Mouse (Mus musculus): Measurements from ENCODE around the gene Ifi35. TPM values are rescaled to one million over a fixed set of nuclear protein-coding genes. Genes with fewer than 3 reads are reported as not detected.
"Not testable (repeated sequence)": the region's sequence is repeated elsewhere in the genome, so short reads cannot be mapped to it uniquely, and the experiment has no call there.

The Ifi35 gene
- polyA plus RNA-seq, 1 experiment from 2014 or later = 2.4 TPM

GRCm38 (mm10) chr11:101442127-101442693, 6.0 kb upstream of the Ifi35 start, which contains the start of gene Rpl27:
Rpl27 (plus strand) TSS chr11:101442298.
- ATAC-seq (ENCODE audit: insufficient read depth, low FRiP score, low TSS enrichment) (peak; percentile 96), DNase-seq (ENCODE audit: low spot score) (peak; percentile 98)
- H3K27me3 ChIP-seq (ENCODE audit: control insufficient read depth, insufficient read depth, low read length) = no peaks in the 10 kb centered on the region
- peaks cover 15% of the 10 kb centered on the region for H3K36me3 ChIP-seq (ENCODE audit: control insufficient read depth, insufficient read depth, low read length)
- H3K4me2 ChIP-seq (ENCODE audit: low read depth) = peak within 1 kb of the TSS; percentile 99
- H3K27ac ChIP-seq (ENCODE audit: low read depth, low read length) = peak within 1 kb of the TSS; percentile 90
- H3K4me3 ChIP-seq (ENCODE audit: low read depth, low read length) = peak within 1 kb of the TSS; percentile 92
- H3K4me1 ChIP-seq (ENCODE audit: control insufficient read depth, insufficient read depth, low read length) = peaks cover 3% of the 10 kb centered on the region; the same call in 1 of the 2 replicates
- peak within 1 kb of the TSS; percentile 96 for H3K9ac ChIP-seq (ENCODE audit: low read length)
- WGBS = under 1% methylated on average over 42 of the region's 42 CpGs
- H3K9me3 ChIP-seq (ENCODE audit: control insufficient read depth, low read length) = no peaks in the 10 kb centered on the region

GRCm38 (mm10) chr11:101442760-101443159, 5.4 kb upstream of the Ifi35 start:
- Histone ChIP-seq H3K27ac (ENCODE audit: low read depth, low read length) (peak overlapping the region; percentile 90), H3K27me3 (ENCODE audit: control insufficient read depth, insufficient read depth, low read length) (no peaks in the 10 kb centered on the region), H3K9me3 (ENCODE audit: control insufficient read depth, low read length) (no peaks in the 10 kb centered on the region), H3K9ac (ENCODE audit: low read length) (peak overlapping the region; percentile 96), H3K4me1 (ENCODE audit: control insufficient read depth, insufficient read depth, low read length) (peaks cover 3% of the 10 kb centered on the region; the same call in 1 of the 2 replicates), H3K36me3 (ENCODE audit: control insufficient read depth, insufficient read depth, low read length) (peaks cover 15% of the 10 kb centered on the region), H3K4me2 (ENCODE audit: low read depth) (peak overlapping the region; percentile 99), H3K4me3 (ENCODE audit: low read depth, low read length) (peak overlapping the region; percentile 92)
- DNase-seq (ENCODE audit: low spot score) (no peak), ATAC-seq (ENCODE audit: insufficient read depth, low FRiP score, low TSS enrichment) (peak; percentile 9; the same call in 1 of the 2 replicates)
- WGBS = under 1% methylated on average over 14 of the region's 14 CpGs

GRCm38 (mm10) chr11:101446319-101446718, 1.9 kb upstream of the Ifi35 start:
- no peak overlapping the region for H3K4me2 ChIP-seq (ENCODE audit: low read depth)
- WGBS = 88% methylated on average over 1 of the region's 1 CpGs
- H3K9ac ChIP-seq (ENCODE audit: low read length) = no peak overlapping the region
- H3K36me3 ChIP-seq (ENCODE audit: control insufficient read depth, insufficient read depth, low read length) = peaks cover 15% of the 10 kb centered on the region
- ATAC-seq (ENCODE audit: insufficient read depth, low FRiP score, low TSS enrichment) = no peak
- peaks cover 3% of the 10 kb centered on the region; the same call in 1 of the 2 replicates for H3K4me1 ChIP-seq (ENCODE audit: control insufficient read depth, insufficient read depth, low read length)
- no peak overlapping the region for H3K4me3 ChIP-seq (ENCODE audit: low read depth, low read length)
- H3K27me3 ChIP-seq (ENCODE audit: control insufficient read depth, insufficient read depth, low read length) = no peaks in the 10 kb centered on the region
- no peak overlapping the region for H3K27ac ChIP-seq (ENCODE audit: low read depth, low read length)
- no peaks in the 10 kb centered on the region for H3K9me3 ChIP-seq (ENCODE audit: control insufficient read depth, low read length)
- DNase-seq (ENCODE audit: low spot score) = no peak

DNA sequence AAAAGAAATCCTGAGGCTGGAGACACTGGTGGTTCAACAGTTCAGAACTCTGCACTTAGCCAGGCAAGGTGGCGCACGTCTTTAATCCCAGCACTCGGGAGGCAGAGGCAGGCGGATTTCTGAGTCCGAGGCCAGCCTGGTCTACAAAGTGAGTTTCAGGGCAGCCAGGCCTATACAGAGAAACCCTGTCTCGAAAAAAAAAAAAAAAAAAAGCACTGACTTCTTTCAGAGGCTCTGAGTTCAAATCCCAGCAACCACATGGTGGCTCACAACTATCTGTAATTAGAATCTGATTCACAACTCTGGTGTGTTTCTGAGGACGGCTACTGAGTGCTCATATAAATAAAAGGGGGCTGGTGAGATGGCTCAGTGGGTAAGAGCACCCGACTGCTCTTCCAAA, 1.3 kb upstream of the Ifi35 start:
- H3K4me1 ChIP-seq (ENCODE audit: control insufficient read depth, insufficient read depth, low read length); H3K9ac ChIP-seq (ENCODE audit: low read length); H3K9me3 ChIP-seq (ENCODE audit: control insufficient read depth, low read length); H3K4me3 ChIP-seq (ENCODE audit: low read depth, low read length); H3K4me2 ChIP-seq (ENCODE audit: low read depth); H3K27ac ChIP-seq (ENCODE audit: low read depth, low read length); DNase-seq (ENCODE audit: low spot score); H3K27me3 ChIP-seq (ENCODE audit: control insufficient read depth, insufficient read depth, low read length); ATAC-seq (ENCODE audit: insufficient read depth, low FRiP score, low TSS enrichment): not testable (repeated sequence)
- H3K36me3 ChIP-seq (ENCODE audit: control insufficient read depth, insufficient read depth, low read length) = peaks cover 15% of the 10 kb centered on the region
- 94% methylated on average over 8 of the region's 8 CpGs for WGBS

DNA sequence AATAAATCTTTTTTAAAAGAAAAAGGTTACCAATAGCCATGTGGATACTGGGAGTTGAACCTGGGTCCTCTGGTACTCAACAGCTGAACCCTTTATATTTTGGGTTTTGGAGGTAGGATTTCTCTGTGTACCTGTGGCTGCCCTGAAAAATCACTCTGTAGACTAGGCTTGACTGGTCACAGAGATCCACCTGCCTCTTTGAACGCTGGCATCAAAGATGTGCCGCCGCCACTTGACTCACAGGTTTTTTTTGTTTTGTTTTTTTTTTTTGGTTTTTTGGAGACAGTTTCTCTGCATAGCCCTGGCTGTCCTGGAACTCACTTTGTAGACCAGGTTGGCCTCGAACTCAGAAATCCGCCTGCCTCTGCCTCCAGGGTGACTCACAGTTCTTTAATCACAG, 421 bp upstream of the Ifi35 start:
- no peak overlapping the region for H3K9ac ChIP-seq (ENCODE audit: low read length)
- H3K9me3 ChIP-seq (ENCODE audit: control insufficient read depth, low read length) = no peaks in the 10 kb centered on the region
- ATAC-seq (ENCODE audit: insufficient read depth, low FRiP score, low TSS enrichment) (no peak), DNase-seq (ENCODE audit: low spot score) (no peak)
- no peaks in the 10 kb centered on the region for H3K27me3 ChIP-seq (ENCODE audit: control insufficient read depth, insufficient read depth, low read length)
- H3K4me1 ChIP-seq (ENCODE audit: control insufficient read depth, insufficient read depth, low read length) = peaks cover 3% of the 10 kb centered on the region; the same call in 1 of the 2 replicates
- no peak overlapping the region for H3K4me3 ChIP-seq (ENCODE audit: low read depth, low read length)
- WGBS = 91% methylated on average over 5 of the region's 5 CpGs
- no peak overlapping the region for H3K4me2 ChIP-seq (ENCODE audit: low read depth)
- H3K27ac ChIP-seq (ENCODE audit: low read depth, low read length) = no peak overlapping the region
- H3K36me3 ChIP-seq (ENCODE audit: control insufficient read depth, insufficient read depth, low read length) = peaks cover 15% of the 10 kb centered on the region

GRCm38 (mm10) chr11:101448899-101449298, 692 bp downstream of the Ifi35 start:
- H3K4me2 ChIP-seq (ENCODE audit: low read depth) = 0 out of 2 replicates have a peak overlapping the region, but pooled peaks have one; percentile 9
- H3K9me3 ChIP-seq (ENCODE audit: control insufficient read depth, low read length) = no peaks in the 10 kb centered on the region
- no peak overlapping the region for H3K9ac ChIP-seq (ENCODE audit: low read length)
- no peak overlapping the region for H3K4me3 ChIP-seq (ENCODE audit: low read depth, low read length)
- no peaks in the 10 kb centered on the region for H3K27me3 ChIP-seq (ENCODE audit: control insufficient read depth, insufficient read depth, low read length)
- H3K4me1 ChIP-seq (ENCODE audit: control insufficient read depth, insufficient read depth, low read length) = peaks cover under 1% of the 10 kb centered on the region; the same call in 1 of the 2 replicates
- H3K36me3 ChIP-seq (ENCODE audit: control insufficient read depth, insufficient read depth, low read length) = peaks cover 11% of the 10 kb centered on the region
- no peak overlapping the region for H3K27ac ChIP-seq (ENCODE audit: low read depth, low read length)
- 83% methylated on average over 4 of the region's 4 CpGs for WGBS
- ATAC-seq (ENCODE audit: insufficient read depth, low FRiP score, low TSS enrichment) (no peak), DNase-seq (ENCODE audit: low spot score) (no peak)

DNA sequence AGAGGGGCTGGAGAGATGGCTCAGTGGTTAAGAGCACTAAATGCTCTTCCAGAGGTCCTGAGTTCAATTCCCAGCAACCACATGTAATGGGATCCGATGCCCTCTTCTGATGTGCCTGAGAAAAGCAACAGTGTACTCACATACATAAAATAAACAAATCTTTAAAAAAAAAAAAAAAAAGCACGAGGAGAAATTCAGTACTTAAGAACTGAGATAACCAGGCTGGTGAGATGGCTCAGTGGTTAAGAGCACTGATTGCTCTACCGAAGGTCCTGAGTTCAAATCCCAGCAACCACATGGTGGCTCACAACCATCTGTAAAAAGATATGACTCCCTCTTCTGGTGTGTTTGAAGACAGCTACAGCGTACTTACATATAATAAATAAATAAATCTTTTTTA, 1.4 kb downstream of the Ifi35 start:
- H3K9me3 ChIP-seq (ENCODE audit: control insufficient read depth, low read length); H3K36me3 ChIP-seq (ENCODE audit: control insufficient read depth, insufficient read depth, low read length); H3K27ac ChIP-seq (ENCODE audit: low read depth, low read length); DNase-seq (ENCODE audit: low spot score); H3K4me2 ChIP-seq (ENCODE audit: low read depth); H3K27me3 ChIP-seq (ENCODE audit: control insufficient read depth, insufficient read depth, low read length); H3K9ac ChIP-seq (ENCODE audit: low read length); ATAC-seq (ENCODE audit: insufficient read depth, low FRiP score, low TSS enrichment); H3K4me1 ChIP-seq (ENCODE audit: control insufficient read depth, insufficient read depth, low read length); H3K4me3 ChIP-seq (ENCODE audit: low read depth, low read length): not testable (repeated sequence)
- 91% methylated on average over 4 of the region's 4 CpGs for WGBS

DNA sequence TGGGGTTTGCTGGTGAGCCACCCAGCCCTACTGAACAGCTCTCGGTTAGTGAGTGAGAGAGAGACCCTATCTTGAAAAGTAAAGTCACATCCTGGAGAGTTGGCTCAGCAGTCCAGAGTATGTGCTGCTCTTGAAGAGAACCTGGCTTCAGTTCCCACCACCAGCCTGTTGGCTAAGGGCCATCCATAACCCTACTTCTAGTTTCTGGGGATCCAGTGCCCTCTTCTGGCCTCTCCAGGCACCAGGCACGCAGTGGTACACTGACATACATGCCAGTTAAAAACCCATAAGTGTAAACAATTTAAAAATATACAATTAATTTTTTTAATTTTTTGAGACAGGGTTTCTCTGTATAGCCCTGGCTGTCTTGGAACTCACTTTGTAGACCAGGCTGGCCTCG, 2.2 kb downstream of the Ifi35 start:
- ATAC-seq (ENCODE audit: insufficient read depth, low FRiP score, low TSS enrichment) = no peak
- H3K27ac ChIP-seq (ENCODE audit: low read depth, low read length) = no peak overlapping the region
- WGBS = 78% methylated on average over 3 of the region's 3 CpGs
- H3K36me3 ChIP-seq (ENCODE audit: control insufficient read depth, insufficient read depth, low read length) = no peaks in the 10 kb centered on the region
- H3K27me3 ChIP-seq (ENCODE audit: control insufficient read depth, insufficient read depth, low read length) = no peaks in the 10 kb centered on the region
- H3K4me1 ChIP-seq (ENCODE audit: control insufficient read depth, insufficient read depth, low read length) = no peaks in the 10 kb centered on the region
- no peak overlapping the region for H3K4me2 ChIP-seq (ENCODE audit: low read depth)
- H3K4me3 ChIP-seq (ENCODE audit: low read depth, low read length) = no peak overlapping the region
- DNase-seq (ENCODE audit: low spot score) = no peak
- H3K9ac ChIP-seq (ENCODE audit: low read length) = no peak overlapping the region
- no peaks in the 10 kb centered on the region for H3K9me3 ChIP-seq (ENCODE audit: control insufficient read depth, low read length)

DNA sequence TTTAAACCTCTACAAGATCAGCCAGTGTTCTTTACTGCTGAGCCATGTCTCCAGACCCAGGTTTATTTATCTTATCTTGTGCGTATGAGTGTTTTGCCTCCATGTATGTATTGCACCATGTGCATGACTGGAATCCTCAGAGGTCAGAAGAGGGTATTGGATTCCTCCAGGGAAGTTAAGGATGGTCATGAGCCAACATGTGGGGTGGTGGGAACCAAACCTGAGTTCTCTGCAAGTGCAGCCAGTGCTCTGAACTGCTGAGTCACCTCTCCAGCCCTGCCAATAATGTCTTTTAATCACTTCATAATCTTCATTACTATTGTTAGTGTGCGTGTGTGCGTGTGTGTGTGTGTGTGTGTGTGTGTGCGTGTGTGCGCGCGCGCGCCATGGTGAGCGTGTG, 3.3 kb downstream of the Ifi35 start:
- H3K9ac ChIP-seq (ENCODE audit: low read length) = no peak overlapping the region
- H3K4me3 ChIP-seq (ENCODE audit: low read depth, low read length) = no peak overlapping the region
- WGBS = 91% methylated on average over 10 of the region's 10 CpGs
- H3K36me3 ChIP-seq (ENCODE audit: control insufficient read depth, insufficient read depth, low read length) = no peaks in the 10 kb centered on the region
- H3K27ac ChIP-seq (ENCODE audit: low read depth, low read length) = no peak overlapping the region
- H3K27me3 ChIP-seq (ENCODE audit: control insufficient read depth, insufficient read depth, low read length) = no peaks in the 10 kb centered on the region
- H3K4me1 ChIP-seq (ENCODE audit: control insufficient read depth, insufficient read depth, low read length) = no peaks in the 10 kb centered on the region
- ATAC-seq (ENCODE audit: insufficient read depth, low FRiP score, low TSS enrichment) (no peak), DNase-seq (ENCODE audit: low spot score) (no peak)
- H3K4me2 ChIP-seq (ENCODE audit: low read depth) = no peak overlapping the region
- no peaks in the 10 kb centered on the region for H3K9me3 ChIP-seq (ENCODE audit: control insufficient read depth, low read length)

All from neural tube, embryonic 11.5 days (tissue).